Comparison of ENCODE assay signal across 9 mouse cellular contexts in genomic region chr2:172831133-172831532, GRCm38 (mm10).
DNase-seq lines count a peak whose midpoint lies in the region; ATAC-seq and TF ChIP-seq lines count a peak whose summit lies in the region.
"Had no signal": no experiment of that assay in that cellular context is flagged by ENCODE, and none has a peak within 500 bp of the region (broad histone marks: within the 10 kb centered on the region; RNA-seq: fewer than 3 reads in every experiment).

No protein-coding gene starts in this region.

- H3K9ac ChIP-seq in hindbrain, embryonic 11.5 days (ENCODE audit: low read depth, low read length) = no peak overlapping the region
- no peak overlapping the region for H3K9ac ChIP-seq in lung, postnatal 0 days (replicated peaks; ENCODE audit: low read depth)

- H3K27me3 ChIP-seq in hindbrain, embryonic 11.5 days (ENCODE audit: control insufficient read depth, insufficient read depth, low read length) = no peaks in the 10 kb centered on the region
- no peaks in the 10 kb centered on the region for H3K27me3 ChIP-seq in lung, postnatal 0 days (replicated peaks; ENCODE audit: insufficient read depth, low read length)

- peak; percentile 71 for DNase-seq in Muller cell, postnatal 12 days (ENCODE audit: inconsistent ontology term)
- peak; percentile 49 for DNase-seq in cerebellum, adult 9-11 months
- DNase-seq in frontal cortex, postnatal 10 days (ENCODE audit: low spot score in 2 of 2) = peak; percentile 54 to 84
- DNase-seq in hindbrain, embryonic 11.5 days (ENCODE audit: low spot score) = peak; percentile 93
- DNase-seq in layer of hippocampus, adult 9-10 months (ENCODE audit: low spot score) = peak; percentile 69
- DNase-seq in lung, postnatal 0 days (ENCODE audit: low spot score) = peak; percentile 76
- peak; percentile 84 for DNase-seq in ovary, postnatal 36 days (ENCODE audit: low spot score)
- DNase-seq in thymus, postnatal 14 days = peak; percentile 93

- peak; percentile 100 for TF ChIP-seq CTCF in lung, postnatal 0 days (IDR thresholded peaks at IDR 0.05)

- WGBS in hindbrain, embryonic 11.5 days = 13% methylated on average over 3 of the region's 3 CpGs
- 5% methylated on average over 3 of the region's 3 CpGs for WGBS in lung, postnatal 0 days

- no peaks in the 10 kb centered on the region for H3K4me1 ChIP-seq in hindbrain, embryonic 11.5 days (replicated peaks; ENCODE audit: control insufficient read depth, insufficient read depth, low read length)
- H3K4me1 ChIP-seq in lung, postnatal 0 days (ENCODE audit: insufficient read depth, low read depth, low read length) = no peaks in the 10 kb centered on the region

- H3K27ac ChIP-seq in hindbrain, embryonic 11.5 days (ENCODE audit: low read depth, low read length) = no peak overlapping the region
- no peak overlapping the region for H3K27ac ChIP-seq in lung, postnatal 0 days (ENCODE audit: low read length)

- ATAC-seq in hindbrain, embryonic 11.5 days (ENCODE audit: low FRiP score) = peak; percentile 65; the same call in 1 of the 2 replicates
- ATAC-seq in lung, postnatal 0 days = peak; percentile 58

- H3K9me3 ChIP-seq in hindbrain, embryonic 11.5 days (ENCODE audit: control insufficient read depth, low read length) = no peaks in the 10 kb centered on the region
- no peaks in the 10 kb centered on the region for H3K9me3 ChIP-seq in lung, postnatal 0 days (ENCODE audit: low read length)
- H3K9me3 ChIP-seq: megakaryocyte, embryonic 14.5 days had no signal

- TF ChIP-seq EP300 in lung, postnatal 0 days (IDR thresholded peaks at IDR 0.05) = no peak

- H3K4me2 ChIP-seq in hindbrain, embryonic 11.5 days (replicated peaks; ENCODE audit: low read depth, low read length) = no peak overlapping the region
- H3K4me2 ChIP-seq in lung, postnatal 0 days (replicated peaks; ENCODE audit: low read depth, low read length) = no peak overlapping the region

- no peak overlapping the region for H3K4me3 ChIP-seq in hindbrain, embryonic 11.5 days (ENCODE audit: low read depth, low read length)
- no peak overlapping the region for H3K4me3 ChIP-seq in lung, postnatal 0 days (ENCODE audit: low read depth, low read length)
- H3K4me3 ChIP-seq: megakaryocyte, embryonic 14.5 days had no signal

- H3K36me3 ChIP-seq in hindbrain, embryonic 11.5 days (ENCODE audit: control insufficient read depth, insufficient read depth, low read length) = no peaks in the 10 kb centered on the region
- no peaks in the 10 kb centered on the region for H3K36me3 ChIP-seq in lung, postnatal 0 days (ENCODE audit: insufficient read depth, low read length)
